Mouse (Mus musculus): ENCODE results near the gene Sf3b3.
"Not testable (repeated sequence)": the region's sequence is repeated elsewhere in the genome, so short reads cannot be mapped to it uniquely, and the experiment has no call there.

Sf3b3 gene

DNA sequence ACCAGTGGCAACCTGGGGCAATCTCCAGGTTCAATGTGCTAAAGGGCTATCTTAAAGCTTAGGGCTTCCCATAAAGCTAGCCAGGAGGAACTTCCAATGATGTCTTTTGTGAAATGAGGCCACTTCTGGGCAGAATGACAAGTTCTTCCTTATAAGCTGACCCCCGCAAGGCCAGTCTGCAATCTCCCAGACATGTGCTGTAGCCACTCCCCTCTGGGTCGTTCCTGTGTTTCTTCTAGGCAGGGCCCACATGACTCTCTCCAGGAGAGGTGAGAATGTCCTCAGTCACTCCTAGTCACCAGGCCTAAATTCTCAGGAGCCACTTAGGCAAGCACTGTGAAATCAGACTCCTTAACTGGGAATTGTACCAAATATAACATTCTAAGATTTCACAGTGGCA lies 36.8 kb downstream of the Sf3b3 start:
- in situ Hi-C loops (cut with MboI, MseI), result loop anchor here (10.0 kb wide), 1 partner anchor 235 kb away; no protein-coding TSS in a partner anchor

DNA sequence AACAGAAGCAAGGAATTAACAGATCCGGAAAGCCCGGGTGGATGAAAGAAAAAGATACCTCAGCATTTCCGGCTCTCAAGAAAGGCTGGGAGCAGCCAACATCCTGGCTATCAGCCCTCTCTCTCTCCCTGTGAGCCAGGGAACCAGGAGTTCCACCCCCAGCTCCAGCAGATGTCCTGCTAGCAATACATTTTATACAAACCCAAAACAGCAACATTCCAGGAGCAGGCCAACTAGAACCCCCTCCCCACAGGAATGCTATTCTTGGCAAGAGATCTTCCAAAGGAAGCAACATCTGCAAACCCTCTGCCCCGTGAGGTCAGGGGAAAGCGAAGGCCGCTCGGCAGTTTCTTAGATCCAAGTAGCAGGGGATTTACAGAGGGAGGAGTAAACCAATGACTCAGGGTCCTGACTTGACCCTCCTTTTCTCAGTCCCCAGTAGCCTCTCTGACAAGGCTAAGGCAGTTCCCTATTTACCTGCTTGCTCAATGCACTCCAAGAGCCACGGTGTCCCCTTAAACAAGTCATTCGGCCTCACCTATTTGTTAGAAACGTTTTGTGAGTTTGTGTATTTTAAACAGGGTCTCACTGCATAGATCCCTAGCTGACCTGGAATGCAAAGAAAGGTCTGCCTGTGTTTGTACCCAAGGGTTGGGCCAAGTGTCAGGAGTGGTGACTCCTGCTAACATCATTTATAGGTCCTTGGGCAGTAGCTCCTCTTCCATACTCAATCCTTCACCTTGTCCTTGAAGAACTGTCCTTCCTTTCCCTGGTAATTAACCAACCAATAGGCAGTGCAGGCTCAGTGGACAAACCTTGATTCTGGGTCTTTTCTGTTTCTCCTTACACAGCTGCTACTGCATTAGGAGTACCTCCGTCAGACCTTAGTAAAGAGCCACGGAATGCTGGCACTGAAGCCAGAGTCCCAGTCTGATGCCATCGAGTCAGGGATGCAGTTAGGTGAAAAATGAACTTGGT lies 37.8 kb downstream of the Sf3b3 start:
- in situ Hi-C loops (cut with MboI, MseI), result no loop called here

DNA sequence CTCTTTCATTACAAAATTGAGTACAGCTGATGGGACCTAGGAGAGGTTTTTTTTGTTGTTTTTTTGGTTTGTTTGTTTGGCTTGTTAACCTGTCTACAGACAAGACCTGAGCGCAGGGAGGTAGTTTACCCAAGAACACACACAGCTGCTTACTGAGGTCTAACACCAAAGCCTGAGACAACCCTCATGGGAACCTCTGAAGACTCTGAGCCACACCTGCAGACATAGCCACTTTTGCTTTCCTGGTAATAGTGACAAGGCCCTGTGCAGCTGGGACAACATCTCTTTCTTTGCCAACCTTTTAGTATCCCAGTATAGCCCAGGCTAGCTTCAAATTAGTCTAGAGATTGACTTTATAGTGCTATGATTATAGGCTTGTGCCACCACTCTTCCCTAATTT lies 40.4 kb downstream of the Sf3b3 start:
- in situ Hi-C loops (cut with MboI, MseI), result no loop called here

DNA sequence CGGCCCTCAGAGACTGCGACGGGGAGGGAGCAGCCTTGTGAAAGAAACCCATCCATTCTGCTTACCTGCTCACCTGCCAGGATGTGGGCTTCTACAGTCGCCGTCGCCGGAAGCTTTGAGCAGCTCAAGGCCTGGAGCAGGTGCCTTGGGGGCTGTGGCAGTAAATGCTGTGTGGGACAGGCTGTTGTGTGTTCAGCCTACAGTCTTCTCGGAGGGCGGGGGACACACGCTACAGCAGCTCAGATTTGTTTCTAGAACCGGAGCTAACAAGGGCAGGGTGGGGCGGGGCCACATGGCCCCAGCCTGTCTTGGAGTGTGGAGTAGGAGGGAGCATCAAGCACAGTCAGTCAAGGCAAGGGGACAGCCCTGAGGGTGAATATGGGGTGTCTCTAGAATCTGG lies 40.9 kb downstream of the Sf3b3 start, which contains the start of gene Il34:
Gene Il34 (minus strand): TSS at position 256 of the 400 bp plus-strand sequence.
- in situ Hi-C loops (cut with MboI, MseI), result no loop called here

DNA sequence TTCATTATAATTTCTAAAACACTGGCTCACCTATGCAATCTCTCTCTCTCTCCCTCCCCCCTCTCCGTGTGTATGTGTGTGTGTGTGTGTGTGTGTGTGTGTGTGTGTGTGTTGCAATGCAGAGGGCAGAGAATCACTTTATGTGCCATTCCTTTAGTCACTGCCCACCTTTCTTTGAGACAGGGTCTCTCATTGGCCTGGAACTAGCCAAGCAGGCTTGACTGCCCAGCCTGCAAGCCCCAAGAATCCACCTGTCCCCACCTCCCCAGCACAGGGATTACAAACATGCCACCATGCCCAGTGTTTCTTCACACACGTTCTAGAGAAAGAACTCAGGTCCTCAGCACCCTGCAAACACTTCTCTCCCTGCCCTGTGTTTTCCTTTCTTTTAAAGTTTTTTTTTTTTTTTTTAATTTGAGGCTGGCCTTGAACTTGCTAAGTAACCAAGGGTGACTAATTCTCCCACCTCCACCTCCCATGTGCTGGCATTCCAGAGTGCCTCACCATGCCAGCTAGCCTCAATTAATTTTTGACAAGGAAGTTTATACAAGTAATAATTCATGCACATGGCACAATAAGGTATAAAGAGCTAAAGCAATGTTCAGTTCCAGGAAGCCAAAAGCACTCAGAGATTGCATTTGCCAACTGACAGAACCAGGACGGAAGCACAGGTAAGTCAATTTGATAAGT lies 41.6 kb downstream of the Sf3b3 start:
- in situ Hi-C loops (cut with MboI, MseI), result no loop called here

DNA sequence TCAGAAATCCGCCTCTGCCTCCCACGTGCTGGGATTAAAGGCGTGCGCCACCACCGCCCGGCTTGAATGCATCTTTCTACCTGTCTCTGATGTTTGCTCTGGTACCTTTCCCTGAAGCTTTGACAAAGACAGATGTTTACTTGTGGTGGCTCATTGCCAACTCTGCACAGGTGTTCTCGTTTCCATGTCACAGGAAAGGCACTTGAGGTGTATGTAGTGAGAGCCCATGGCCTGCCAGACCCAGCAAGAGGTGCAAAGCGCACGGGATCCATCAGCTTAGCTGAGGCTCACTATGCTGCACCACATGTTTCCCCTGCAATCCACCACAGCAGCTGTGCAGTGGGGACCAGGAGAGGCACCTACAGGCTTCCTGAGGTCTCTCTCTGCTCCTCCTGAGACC lies 42.7 kb downstream of the Sf3b3 start:
- in situ Hi-C loops (cut with MboI, MseI), result no loop called here

DNA sequence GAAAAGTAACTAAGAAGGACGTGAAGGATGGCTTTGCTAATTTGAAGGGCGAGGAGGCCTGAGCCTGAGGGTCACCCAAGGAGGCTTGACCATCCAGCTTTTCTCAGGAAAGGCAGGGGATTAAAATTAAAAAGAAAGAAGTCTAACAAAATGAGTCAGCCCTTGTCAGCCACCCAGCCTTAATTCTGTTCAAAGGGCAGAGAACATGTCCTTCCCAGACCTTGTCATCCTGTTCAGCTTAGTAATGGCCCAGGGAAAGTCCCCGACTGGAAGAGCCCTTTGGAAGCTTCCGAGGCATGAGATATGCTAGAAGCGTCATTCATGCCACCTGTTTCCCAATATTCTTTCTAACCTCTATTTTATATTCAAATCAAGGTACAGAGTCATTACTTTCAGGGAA lies 43.6 kb downstream of the Sf3b3 start:
- in situ Hi-C loops (cut with MboI, MseI), result no loop called here

DNA sequence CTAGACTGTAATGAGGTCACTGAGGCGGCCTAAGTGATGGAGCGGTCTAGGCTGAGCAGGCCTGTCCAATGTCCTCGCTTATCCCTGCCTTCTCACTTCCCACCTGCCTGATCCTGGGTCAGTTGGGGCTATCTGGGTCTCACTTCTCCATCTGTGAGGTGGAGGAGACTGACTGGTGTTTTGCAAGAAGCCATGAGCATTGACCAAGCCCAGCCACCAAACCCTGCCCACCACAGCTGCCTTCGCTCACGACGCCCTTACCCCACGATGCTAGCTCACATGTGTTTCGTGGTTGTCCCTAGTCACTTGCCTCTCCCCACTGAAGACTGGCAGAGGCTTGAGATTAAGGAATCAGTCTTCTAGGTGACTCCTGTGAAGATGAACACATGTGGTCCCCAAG lies 49.5 kb downstream of the Sf3b3 start:
- in situ Hi-C loops (cut with MboI, MseI), result no loop called here

DNA sequence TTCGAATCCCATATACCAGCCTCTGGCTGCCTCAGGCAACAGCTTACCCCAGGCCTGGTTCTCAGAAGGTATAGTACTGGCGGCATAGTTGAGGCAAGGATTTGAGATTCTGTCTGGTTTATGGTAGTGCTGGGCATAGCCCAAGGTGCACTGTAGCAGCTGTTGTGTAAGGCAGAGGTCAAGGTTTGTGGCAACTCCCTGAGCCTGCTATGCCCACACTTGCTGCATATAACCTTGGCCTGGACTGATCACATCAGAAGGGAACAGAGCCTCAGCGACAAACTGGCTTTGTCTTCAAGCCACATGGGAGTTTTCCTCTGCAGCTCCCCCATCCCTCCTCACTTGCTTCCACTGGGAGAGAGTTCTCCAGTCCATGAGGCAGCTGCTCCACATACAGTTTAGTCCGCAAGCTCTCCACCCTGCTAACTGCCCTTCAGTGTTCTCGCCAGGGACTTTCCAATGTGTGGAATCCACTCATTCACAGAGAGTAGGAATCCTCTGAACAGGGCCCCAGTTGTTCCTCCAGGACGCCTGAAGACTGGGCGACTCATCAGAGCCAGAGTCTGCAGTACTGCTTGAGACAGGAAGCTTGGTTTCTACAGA lies 52.1 kb downstream of the Sf3b3 start:
- in situ Hi-C loops (cut with MboI, MseI), result no loop called here

DNA sequence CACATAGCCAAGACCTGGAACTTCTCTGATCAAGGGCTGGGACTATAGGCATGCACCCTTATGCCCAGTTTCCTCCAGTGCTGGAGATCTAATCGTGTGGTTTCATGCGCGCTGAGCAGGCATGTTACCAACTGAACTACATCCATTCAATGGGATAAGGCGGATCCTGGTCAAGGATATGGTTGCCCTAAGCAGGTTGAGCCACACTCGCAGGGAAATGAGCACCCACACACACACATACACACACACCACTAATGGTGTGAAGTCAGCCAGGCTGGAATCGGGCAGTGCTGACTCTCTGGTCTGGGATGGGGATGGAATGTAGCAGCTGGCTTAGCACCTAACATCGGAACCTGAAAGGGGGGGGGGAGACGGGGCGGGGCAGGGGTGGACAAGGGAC lies 52.7 kb downstream of the Sf3b3 start:
- in situ Hi-C loops (cut with MboI, MseI), result no loop called here

DNA sequence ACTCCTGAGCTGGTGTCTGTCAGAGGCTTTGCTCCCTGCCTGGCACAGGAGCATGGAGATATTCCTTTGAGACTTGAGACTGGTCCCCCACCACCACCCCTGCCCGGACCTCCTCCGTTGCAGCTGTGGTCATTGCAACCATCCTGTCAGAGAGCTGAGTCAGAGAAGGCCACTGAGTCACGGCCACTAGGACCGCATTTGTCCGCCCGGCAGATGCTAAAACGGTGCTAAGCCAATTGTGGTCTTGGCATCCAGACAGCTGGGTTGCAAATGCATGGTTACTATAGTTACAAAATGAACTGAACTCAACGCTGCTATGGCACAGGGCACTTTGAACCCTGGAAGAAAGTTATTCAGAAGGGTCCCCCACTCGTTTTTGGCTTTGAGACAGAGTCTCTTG lies 53.1 kb downstream of the Sf3b3 start:
- in situ Hi-C loops (cut with MboI, MseI), result no loop called here

DNA sequence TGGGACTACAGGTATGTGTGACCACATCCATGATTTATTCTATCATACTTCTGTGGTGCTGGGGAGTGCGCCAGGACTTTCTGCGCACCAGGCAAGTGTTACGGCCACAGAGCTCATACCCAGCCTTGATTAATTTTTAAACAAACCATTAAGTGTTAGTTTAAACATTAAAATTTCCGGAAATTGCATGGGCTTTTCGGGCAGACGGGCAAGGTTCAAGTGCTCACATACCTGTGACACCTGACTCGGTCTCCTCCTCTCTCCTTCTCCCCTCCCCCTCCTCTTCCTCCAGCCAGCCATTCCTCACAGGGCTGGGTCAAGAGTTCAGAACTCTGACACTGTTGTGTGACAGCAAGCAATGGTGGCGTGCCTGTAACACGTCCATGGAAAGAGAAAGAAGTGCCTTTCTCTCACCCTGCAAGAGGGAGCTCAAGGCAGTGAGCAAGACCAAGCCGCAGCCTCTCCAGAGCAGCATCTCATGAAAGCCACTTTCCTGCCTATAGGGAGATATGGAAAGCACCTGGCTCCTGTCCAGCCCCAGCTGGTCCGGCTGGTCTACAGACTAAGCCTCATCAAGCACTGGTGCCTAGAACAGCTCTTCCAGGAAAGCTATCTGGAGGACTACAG lies 53.9 kb downstream of the Sf3b3 start:
- in situ Hi-C loops (cut with MboI, MseI), result no loop called here

DNA sequence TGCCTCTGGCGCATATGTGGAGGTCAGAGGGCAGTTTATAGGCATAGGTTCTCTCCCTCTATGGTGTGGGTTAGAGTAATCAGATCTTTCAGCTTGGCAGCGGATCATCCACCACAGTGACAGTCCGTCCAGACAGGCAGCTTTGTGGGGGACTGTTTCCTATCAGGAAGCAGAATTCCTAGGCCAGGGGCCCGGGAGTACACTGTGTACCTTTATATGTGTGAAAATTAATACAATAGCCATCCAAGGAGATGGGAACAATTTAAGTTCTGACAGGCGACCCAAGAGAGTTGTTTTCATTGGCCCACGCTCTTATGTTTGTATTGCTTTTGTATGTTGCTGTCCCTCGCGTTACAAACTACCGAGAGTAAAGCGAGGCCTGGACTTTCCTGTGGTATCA lies 55.4 kb downstream of the Sf3b3 start:
- in situ Hi-C loops (cut with MboI, MseI), result no loop called here

DNA sequence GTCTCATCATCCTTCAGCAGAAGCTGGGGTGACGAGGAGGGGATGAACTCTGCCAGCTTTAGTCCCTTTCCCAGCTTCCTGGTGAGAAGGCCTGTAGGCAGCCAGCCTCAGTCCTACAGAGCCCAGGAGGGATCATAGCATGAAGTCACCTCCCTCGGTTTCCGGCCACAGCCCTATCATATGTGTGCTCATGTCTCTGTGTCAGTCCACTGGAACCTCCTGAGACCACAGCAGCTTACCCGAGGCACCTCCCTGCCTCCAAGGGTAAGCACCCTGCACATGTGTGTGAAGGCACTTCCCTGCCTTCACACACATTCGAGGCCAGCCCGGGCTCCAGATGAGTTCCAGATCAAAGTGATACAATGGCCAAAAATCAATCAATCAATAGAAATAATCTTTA lies 56.3 kb downstream of the Sf3b3 start:
- in situ Hi-C loops (cut with MboI, MseI), result no loop called here

DNA sequence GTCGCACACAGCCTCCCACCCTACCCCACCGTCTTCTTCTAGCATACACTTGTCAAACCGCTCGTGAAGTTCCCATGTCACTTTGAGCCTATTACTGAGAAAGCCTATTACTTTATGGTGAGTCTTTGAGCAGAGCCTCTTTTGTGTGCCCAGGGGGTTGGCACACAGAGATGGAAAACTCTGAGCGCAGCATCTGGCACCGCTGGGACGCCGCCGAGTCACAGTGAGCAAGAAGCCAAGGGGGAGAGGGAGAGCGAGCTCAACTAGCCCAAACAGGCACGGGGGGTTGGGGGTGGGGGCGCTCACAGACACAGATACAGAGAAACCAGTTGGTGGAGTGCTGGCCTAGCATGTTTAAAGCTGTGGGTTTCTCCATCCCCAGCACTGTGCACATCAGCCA lies 57.0 kb downstream of the Sf3b3 start:
- in situ Hi-C loops (cut with MboI, MseI), result no loop called here

DNA sequence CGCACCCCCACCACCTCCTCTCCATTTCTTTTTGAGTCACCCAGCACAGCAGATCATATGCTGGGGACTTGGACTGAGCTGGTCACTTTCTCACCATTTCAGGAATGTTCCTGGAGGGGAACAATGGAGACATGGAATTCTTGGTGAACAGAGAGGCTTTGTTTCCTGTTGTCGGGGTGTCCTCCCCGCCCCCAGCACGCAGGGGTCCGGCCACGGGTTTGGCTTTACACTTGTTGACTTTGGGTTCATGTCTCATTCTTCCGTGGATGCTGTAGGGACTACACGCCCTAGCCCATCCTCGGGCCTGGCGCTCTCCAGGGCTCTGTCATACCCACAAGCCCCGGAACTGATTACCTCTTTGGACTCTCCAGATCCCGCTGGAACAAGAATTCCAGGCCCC lies 57.6 kb downstream of the Sf3b3 start:
- in situ Hi-C loops (cut with MboI, MseI), result no loop called here

DNA sequence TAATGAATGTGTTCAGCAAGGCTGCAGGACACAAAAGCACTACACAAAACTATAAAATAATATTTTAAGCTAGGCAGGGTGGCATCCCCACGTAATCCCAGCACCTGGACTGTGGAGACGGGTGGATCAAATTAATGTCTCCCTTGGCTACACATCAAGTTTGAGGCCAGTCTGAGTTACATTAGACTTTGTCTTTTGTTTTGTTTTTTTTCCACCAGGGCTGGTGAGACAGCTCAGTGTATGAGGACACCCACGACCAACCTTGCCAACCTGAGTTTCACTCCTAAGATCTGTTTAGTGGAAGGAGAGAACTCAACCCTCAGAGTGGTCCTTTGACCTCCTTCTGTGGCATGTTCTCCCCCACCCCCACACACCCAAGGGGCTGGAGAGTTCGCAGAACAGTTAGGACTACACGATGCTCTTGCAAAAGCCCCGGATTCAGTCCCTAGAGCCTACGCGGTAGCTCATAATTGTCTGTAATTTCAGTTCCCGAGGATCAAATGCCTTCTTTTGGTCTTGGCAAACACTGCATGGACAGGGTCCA lies 59.1 kb downstream of the Sf3b3 start:
- in situ Hi-C loops (cut with MboI, MseI), result no loop called here

DNA sequence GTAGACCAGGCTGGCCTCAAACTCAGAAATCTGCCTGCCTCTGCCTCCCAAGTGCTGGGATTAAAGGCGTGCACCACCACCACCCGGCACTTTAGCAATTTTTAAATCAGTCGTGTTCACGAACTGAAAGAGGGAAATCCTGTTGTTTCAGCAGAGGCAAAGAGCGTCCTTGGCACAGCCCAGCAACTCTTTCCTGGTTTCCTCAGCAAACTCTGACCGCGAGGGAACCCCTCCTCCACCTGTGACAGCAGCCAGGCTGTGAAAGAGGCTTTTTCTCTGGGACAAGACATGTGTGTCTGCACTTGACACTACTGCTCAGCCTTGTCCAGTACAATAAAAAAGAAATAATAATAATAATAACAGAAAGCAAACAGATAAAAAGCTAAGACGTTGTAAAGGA lies 59.7 kb downstream of the Sf3b3 start:
- in situ Hi-C loops (cut with MboI, MseI), result no loop called here

DNA sequence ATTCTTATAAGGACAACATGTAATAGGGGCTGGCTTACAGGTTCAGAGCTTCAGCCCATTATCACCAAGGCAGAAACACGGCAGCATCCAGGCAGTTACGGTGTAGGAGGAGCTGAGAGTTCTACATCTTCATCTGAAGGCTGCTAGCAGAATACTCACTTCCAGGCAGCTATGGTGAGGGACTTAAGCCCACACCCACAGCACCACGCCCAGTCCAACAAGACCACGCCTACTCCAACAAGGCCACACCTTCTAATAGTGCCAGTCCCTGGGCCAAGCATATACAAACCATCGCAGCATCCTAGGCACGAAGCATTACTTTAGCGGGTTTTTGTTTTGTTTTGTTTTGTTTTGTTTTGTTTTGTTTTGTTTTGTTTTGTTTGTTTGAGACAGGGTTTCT lies 60.1 kb downstream of the Sf3b3 start:
- in situ Hi-C loops (cut with MboI, MseI), result not testable (repeated sequence)

DNA sequence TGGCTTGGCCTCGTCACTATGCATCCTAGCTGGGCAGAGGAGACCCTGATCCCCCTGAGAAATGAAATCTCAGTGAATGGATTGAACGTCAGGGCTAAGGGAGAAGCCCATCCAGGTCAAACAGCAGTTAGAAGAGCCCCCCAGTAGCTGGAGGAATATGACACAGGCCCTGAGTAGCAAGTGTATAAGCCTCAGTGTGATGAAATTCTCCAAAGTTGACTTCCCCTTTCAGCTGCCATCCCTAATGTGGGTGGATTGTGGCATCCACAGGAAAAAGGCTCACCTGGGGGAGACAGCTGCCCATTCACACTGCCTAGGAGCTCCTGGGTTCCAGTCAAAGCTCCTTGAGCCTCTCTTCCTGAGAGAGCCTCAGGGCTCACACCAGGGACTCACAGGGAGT lies 61.2 kb downstream of the Sf3b3 start:
- in situ Hi-C loops (cut with MboI, MseI), result no loop called here

DNA sequence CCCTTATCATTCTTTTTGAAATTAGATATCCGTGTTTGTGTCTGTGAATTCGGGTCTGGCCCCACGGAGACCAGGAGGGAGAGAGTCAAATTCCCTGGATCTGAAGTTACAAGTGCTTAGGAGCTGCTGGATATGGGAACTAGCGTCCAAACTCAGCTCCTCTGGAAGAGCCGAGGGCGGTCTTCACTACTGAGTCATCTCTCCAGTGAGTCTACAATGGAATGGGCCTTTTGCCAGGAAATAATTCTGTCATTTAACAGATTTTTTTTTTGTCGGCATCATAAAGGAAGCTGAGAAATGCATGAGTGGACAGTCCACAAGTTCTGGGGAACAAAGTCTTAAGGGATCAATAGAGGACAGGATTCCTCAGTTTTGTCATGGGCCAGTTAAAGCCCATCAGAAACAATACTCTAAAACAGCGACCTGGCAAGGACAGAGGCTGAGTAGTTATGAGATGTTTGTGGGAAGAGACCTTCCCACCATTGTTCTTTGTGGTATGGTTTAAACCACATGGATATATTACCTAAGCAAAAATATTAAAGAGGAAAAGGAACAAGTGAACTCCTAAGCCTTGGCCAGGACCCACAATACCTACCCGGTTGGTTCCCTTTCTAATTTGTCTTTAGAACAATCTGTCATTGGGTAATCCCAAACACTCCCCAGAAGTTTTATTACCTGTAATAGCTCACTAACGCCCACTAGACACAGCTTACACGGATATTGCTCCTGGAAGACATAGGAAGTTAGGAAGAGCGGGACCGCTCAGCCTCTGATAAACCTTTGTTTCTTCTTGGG lies 66.5 kb downstream of the Sf3b3 start:
- in situ Hi-C loops (cut with MboI, MseI), result no loop called here
